Mouse (Mus musculus): Measurements from ENCODE around the gene Tex11.

- TF ChIP-seq CTCF (IDR thresholded peaks at IDR 0.05; ENCODE audit: borderline replicate concordance, control insufficient read depth, extremely low read depth, insufficient read depth, low read length, poor library complexity): no peak
- TF ChIP-seq POLR2A (IDR thresholded peaks at IDR 0.05; ENCODE audit: control insufficient read depth, extremely low read depth, insufficient read depth, low read length, poor library complexity): no peak
Observed at GRCm38 (mm10) chrX:100821149-100821548, 238.3 kb downstream of the Tex11 start.

Measured in thymus, adult 2 months (tissue).